Mouse (Mus musculus) adrenal gland, postnatal 25 days (tissue): ENCODE results near the gene Bmyc. TPM values are rescaled to one million over a fixed set of nuclear protein-coding genes. Genes with fewer than 3 reads are reported as not detected.
"Not testable (repeated sequence)": the region's sequence is repeated elsewhere in the genome, so short reads cannot be mapped to it uniquely, and the experiment has no call there.

Experiments
- DNase-seq: peaks from one replicate; pipeline ENCODE4 v3.0.0; 2021; ENCODE audit warnings: mixed read lengths
- long read RNA-seq: library from polyadenylated mRNA; stranded (forward); transcript quantifications from one replicate; pipeline ENCODE4 v2.0.0, GENCODE M21; 2021
- total RNA-seq: library from RNA; stranded (reverse); gene quantifications from 2 replicates; pipeline ENCODE4 v1.2.3, GENCODE M21; 2021

Gene Bmyc
- 45.0 and 47.9 TPM in 2 replicates for total RNA-seq
- long read RNA-seq, transcript Bmyc-201 (1 exons, 983 nt) = major isoform, 30 of 30 reads
- long read RNA-seq, partial matches to known transcripts = 0 of 30 reads
- long read RNA-seq, other reads (novel, unspliced or antisense) = 0 of 30 reads

GRCm38 (mm10) chr2:25706643-25707481 is at the start of gene Bmyc:
Gene Bmyc (plus strand): TSS chr2:25706739.
- peak; percentile 80 for DNase-seq

- DNase-seq = peak; percentile 32
Observed at GRCm38 (mm10) chr2:25657246-25657645, 49.3 kb upstream of the Bmyc start.

- no peak for DNase-seq
Observed at GRCm38 (mm10) chr2:25657652-25658051, 48.9 kb upstream of the Bmyc start, which contains the start of gene Lcn5. Gene Lcn5 (plus strand): TSS chr2:25657952.

- no peak for DNase-seq
Observed at GRCm38 (mm10) chr2:25660279-25660678, 46.3 kb upstream of the Bmyc start.

DNA sequence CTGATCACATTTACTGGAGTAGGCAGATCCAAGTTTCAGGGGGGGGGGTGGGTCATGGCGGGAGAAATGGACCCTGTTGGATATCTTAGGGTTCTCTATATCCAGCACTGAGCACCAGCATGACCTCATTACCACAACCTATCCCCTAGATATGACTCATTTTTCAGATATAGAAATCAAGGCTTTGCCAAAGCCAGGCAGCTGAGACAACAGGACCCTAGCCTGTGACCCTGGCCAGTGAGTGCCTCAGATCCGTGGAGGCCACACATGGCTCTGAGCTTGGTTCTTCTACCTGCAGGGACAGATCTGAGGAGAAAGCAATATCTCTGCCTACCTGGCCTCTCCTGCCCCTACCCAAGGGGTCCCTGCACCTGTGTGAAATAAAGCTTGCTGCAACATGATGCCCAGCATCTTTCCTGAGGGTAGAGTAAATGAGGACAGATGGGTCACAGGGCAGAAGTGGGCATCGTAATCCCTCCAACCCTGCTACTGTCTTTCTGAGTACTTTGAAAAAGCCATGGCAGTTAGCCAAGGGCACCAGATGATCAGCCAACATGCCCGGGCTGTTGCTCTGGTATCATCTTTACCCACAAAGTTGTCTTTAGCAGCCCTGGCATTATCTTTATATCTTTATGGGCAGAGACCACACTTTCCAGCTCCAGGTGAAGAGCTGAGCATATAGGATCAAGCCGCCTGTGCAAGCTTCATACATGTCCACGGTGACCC is 45.1 kb upstream of the Bmyc start:
- DNase-seq = peak; percentile 14

GRCm38 (mm10) chr2:25663511-25663910 is 43.0 kb upstream of the Bmyc start:
- peak; percentile 79 for DNase-seq

- DNase-seq = no peak
Observed at GRCm38 (mm10) chr2:25664125-25664524, 42.4 kb upstream of the Bmyc start.

DNA sequence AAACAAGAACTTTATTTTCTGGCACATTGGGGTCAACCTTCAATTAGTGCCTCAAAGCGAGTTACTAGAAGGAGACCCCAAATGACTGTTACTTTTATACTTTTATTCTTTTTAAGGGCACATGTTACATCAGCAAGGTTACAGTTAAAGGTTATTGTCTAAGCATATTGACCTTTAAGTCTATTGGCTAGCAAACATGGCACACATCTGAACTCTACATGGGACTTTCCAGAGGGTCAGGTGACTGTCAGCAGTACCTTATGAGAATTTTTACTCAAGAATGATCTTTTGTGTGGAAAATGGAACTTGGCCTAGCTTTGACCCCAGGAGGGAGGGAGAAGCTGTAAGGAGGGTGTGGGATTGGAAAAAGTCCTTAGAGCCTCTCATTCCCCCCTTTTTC is 40.0 kb upstream of the Bmyc start:
- no peak for DNase-seq

- no peak for DNase-seq
Observed at GRCm38 (mm10) chr2:25676486-25676885, 30.1 kb upstream of the Bmyc start, which contains the start of gene Lcn6. Gene Lcn6 (plus strand): TSS chr2:25676786.

- no peak for DNase-seq
Observed at GRCm38 (mm10) chr2:25679559-25679958, 27.0 kb upstream of the Bmyc start.

DNA sequence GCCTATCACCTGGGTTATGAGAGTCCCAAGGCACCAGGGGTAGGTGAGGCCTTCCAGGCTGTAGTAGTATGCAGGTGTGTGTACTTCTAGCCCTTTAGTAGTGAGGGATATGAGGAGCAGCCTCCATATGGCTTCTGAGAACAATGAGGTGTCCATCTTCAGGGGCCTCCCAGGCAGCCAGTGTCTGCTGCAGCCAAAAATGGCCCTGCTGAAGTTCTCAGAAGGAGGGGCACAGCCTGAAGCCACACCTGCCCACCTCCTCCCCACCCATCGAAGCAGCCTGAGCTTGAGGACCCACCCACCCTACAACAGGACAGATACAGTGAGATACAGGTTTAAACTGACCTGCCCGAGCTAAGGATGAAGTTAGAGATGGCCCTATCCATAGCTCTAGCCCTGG is 24.1 kb upstream of the Bmyc start, which contains the start of gene Lcn10:
TSS of gene Lcn10 (plus strand) at position 301 of the 400 bp plus-strand sequence.
- no peak for DNase-seq

- DNase-seq = no peak
Observed at GRCm38 (mm10) chr2:25686941-25687340, 19.6 kb upstream of the Bmyc start.

DNA sequence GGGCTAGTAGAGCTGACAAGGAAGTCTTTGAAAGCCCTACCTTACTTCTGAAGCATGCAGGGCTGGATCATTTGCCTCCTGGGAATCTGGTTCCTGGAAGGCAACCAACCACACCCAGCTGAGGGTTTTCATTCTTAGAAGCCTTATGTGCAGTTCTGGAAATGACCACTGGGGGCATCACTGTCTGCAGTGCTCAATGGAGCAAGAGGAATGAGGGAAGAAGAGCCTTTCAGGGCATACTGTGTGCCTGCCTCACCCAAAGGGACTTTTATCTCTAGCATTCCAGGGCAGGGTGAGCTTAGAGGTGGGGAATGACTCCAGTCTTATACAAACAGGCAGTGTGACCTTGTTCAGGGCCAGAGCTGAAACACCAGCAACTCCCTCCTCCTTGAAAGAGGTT is 11.9 kb upstream of the Bmyc start:
- DNase-seq = peak; percentile 63

GRCm38 (mm10) chr2:25696951-25697350 is 9.6 kb upstream of the Bmyc start:
- no peak for DNase-seq

GRCm38 (mm10) chr2:25698696-25699095 is 7.8 kb upstream of the Bmyc start:
- no peak for DNase-seq

GRCm38 (mm10) chr2:25699743-25700142 is 6.8 kb upstream of the Bmyc start, which contains the start of gene Obp2a:
Gene Obp2a (plus strand): TSS chr2:25700043.
- DNase-seq = not testable (repeated sequence)

DNA sequence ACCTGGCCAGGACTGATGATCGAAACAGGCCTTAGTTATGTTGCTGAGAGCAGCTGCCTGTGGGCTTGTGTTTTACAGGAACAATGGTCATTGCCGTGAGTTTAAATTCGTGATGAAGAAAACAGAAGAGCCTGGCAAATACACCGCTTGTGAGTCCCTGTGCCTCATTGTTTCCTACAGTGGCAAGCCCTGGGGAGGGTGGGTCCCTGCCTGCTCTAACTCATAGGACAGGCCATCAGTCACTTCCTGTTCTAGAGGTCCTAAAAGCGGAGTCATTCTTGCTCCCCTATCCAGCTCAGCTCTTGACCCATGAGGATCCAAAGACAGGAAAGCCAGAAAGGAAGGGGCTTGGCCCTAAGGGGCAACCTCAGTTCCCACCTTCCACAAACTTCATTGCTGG is 5.5 kb upstream of the Bmyc start:
- no peak for DNase-seq

GRCm38 (mm10) chr2:25703706-25704105 is 2.8 kb upstream of the Bmyc start:
- no peak for DNase-seq

- no peak for DNase-seq
Observed at GRCm38 (mm10) chr2:25708121-25708520, 1.6 kb downstream of the Bmyc start.

DNA sequence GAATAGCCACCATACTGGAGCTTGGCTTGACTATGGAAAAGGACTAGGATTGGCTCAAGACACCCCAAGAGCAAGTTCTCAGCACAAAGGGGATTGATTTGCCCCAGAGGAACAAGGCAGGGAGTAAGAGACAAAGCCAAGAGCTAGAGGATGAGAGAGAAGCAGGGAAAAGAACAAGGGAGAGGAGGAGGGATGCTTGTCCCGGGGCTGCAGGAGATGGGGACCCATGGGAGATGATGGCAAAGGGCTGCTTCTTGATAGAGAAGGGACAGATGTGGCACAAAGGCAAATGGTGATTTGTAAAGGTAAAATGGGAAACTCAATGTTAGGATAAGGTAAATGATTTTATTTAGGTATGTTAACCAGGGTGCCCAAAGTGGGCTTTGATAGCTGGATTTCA is 2.5 kb downstream of the Bmyc start:
- not testable (repeated sequence) for DNase-seq

DNA sequence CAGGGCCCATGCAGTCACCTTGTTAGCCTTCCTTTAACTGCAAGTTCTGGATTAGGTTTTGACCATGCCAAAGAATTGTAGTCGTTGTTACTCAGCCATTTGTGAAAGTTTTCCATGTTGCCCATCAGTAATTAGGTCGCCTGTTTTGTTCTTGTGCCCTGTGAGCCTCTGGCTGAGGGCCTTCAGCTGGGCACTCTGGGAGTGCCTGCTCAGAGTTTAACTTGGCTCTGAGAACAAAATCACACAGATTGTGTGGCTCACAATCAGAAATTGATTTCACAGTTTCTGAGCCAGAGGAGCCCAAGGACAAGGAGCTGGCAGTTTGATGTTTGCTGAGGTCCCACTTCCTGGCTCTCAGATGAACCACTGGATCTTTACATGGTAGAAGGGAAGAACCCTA is 3.3 kb downstream of the Bmyc start:
- not testable (repeated sequence) for DNase-seq

DNA sequence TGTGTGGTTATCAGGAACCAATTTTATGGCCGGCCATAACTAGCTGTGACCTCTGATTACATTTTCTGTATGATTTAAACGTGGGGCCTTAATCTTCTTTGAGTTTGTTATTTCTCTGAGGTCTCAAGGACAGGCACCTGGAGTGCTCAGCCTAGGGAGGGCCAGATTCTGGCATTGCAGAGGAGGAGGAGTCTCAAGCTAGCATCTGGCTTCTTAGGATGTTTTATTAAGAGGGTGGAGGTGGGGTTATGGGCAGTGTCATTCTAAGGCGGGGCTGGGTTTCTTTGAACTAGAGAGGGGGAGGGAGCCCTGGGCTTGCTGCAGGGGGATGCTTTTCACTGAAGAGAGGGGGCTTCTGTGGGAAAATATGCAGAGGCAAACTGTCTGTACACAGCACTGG is 5.1 kb downstream of the Bmyc start:
- DNase-seq = not testable (repeated sequence)

DNA sequence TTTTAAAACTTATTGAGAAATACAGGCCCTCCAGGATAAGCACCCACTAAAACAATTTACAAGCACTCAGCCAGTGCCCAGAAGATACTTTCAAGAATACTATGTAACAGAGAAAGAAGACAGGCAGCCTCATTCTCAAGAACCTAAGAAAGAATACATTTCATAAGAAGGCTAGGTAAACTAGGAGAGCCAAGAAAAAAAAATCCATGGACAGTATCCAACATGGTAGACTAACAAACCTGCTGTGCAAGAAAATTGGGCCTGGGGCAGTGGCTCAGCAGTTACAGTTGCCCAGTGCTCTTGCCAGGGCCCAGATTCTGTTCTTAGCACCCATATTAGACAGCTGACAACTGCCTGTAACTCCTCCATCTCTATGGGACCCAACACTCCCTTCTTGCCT is 10.7 kb downstream of the Bmyc start:
- no peak for DNase-seq
